Mouse (Mus musculus) hindbrain, embryonic 12.5 days (tissue): ENCODE data around the gene Nipsnap3a. TPM values are rescaled to one million over a fixed set of nuclear protein-coding genes. Genes with fewer than 3 reads are reported as not detected.

Source experiments
- ATAC-seq: fragments of 200-750 bp; cut with Nextera tagmentation; 2 replicates; pipeline ENCODE4 v1.8.0; 2017; ENCODE audit warnings: moderate TSS enrichment; ENCODE audit not compliant: low FRiP score
- H3K27ac ChIP-seq: fragments of 300-500 bp; sonication (generic); 2 replicates; pipeline ENCODE4 v1.5.1; 2016; ENCODE audit warnings: mild to moderate bottlenecking
- H3K27me3 ChIP-seq: fragments of 300-500 bp; sonication (generic); 2 replicates; pipeline ENCODE4 v1.6.1; 2016; ENCODE audit warnings: mild to moderate bottlenecking
- H3K36me3 ChIP-seq: fragments of 300-500 bp; sonication (generic); 2 replicates; pipeline ENCODE4 v1.6.1; 2016; ENCODE audit warnings: mild to moderate bottlenecking
- H3K4me1 ChIP-seq: fragments of 300-500 bp; sonication (generic); 2 replicates; pipeline ENCODE4 v1.6.1; 2016
- H3K4me2 ChIP-seq: fragments of 300-500 bp; sonication (generic); replicated peaks from 2 replicates; pipeline ENCODE4 v1.6.1; 2016; ENCODE audit warnings: mild to moderate bottlenecking
- H3K4me3 ChIP-seq: fragments of 300-500 bp; sonication (generic); 2 replicates; pipeline ENCODE4 v1.5.1; 2016; ENCODE audit warnings: mild to moderate bottlenecking
- H3K9ac ChIP-seq: fragments of 300-500 bp; sonication (generic); 2 replicates; pipeline ENCODE4 v1.6.1; 2016; ENCODE audit warnings: mild to moderate bottlenecking, moderate library complexity
- H3K9me3 ChIP-seq: fragments of 300-500 bp; sonication (generic); replicated peaks from 2 replicates; pipeline ENCODE4 v1.6.1; 2016; ENCODE audit warnings: mild to moderate bottlenecking
- WGBS: fragments of 180-500 bp; shearing (Covaris S2); methylation state at CpG from one replicate; pipeline ENCODE4 v1.1.7; 2016; 5-methylcytosine and 5-hydroxymethylcytosine counted together
- polyA plus RNA-seq: library from polyadenylated mRNA; unstranded; fragments of >200 nt; fragmentation: Nextera tagmentation; extraction: Ambion mirVana; gene quantifications from 2 replicates; pipeline ENCODE4 v1.2.1, GENCODE M21; 2016

The Nipsnap3a gene
- polyA plus RNA-seq, 1 experiment from 2014 or later, result not detected

- Histone ChIP-seq H3K27me3 (no peaks in the 10 kb centered on the region), H3K4me2 (no peak overlapping the region), H3K27ac (no peak overlapping the region), H3K4me3 (no peak overlapping the region), H3K9me3 (peaks cover 8% of the 10 kb centered on the region; the same call in 1 of the 2 replicates), H3K36me3 (peaks cover 32% of the 10 kb centered on the region), H3K4me1 (peaks cover 5% of the 10 kb centered on the region; the same call in 1 of the 2 replicates), H3K9ac (no peak overlapping the region)
- ATAC-seq, result no peak
- 96% methylated on average over 3 of the region's 3 CpGs for WGBS
These were observed 26.0 kb downstream of the Nipsnap3a start for GRCm38 (mm10) chr4:53015024-53015423.

GRCm38 (mm10) chr4:53018392-53018791 lies 29.3 kb downstream of the Nipsnap3a start:
- no peak for ATAC-seq
- no peaks in the 10 kb centered on the region for H3K4me1 ChIP-seq
- H3K4me2 ChIP-seq, result no peak overlapping the region
- H3K27ac ChIP-seq, result no peak overlapping the region
- H3K9me3 ChIP-seq, result peaks cover 8% of the 10 kb centered on the region; the same call in 1 of the 2 replicates
- no peak overlapping the region for H3K4me3 ChIP-seq
- no peak overlapping the region for H3K9ac ChIP-seq
- H3K36me3 ChIP-seq, result peaks cover 52% of the 10 kb centered on the region
- H3K27me3 ChIP-seq, result no peaks in the 10 kb centered on the region
- 96% methylated on average over 1 of the region's 1 CpGs for WGBS

GRCm38 (mm10) chr4:53023189-53023925 lies 34.3 kb downstream of the Nipsnap3a start:
- no peak for ATAC-seq
- Histone ChIP-seq H3K27ac (no peak overlapping the region), H3K4me2 (no peak overlapping the region), H3K9me3 (no peaks in the 10 kb centered on the region), H3K4me1 (no peaks in the 10 kb centered on the region), H3K27me3 (no peaks in the 10 kb centered on the region), H3K36me3 (peaks cover 28% of the 10 kb centered on the region), H3K4me3 (no peak overlapping the region), H3K9ac (no peak overlapping the region)
- 95% methylated on average over 14 of the region's 14 CpGs for WGBS

- H3K4me3 ChIP-seq, result no peak overlapping the region
- no peak overlapping the region for H3K27ac ChIP-seq
- peaks cover 24% of the 10 kb centered on the region for H3K36me3 ChIP-seq
- H3K4me2 ChIP-seq, result no peak overlapping the region
- H3K9ac ChIP-seq, result no peak overlapping the region
- no peaks in the 10 kb centered on the region for H3K4me1 ChIP-seq
- H3K27me3 ChIP-seq, result no peaks in the 10 kb centered on the region
- no peaks in the 10 kb centered on the region for H3K9me3 ChIP-seq
- no peak for ATAC-seq
- WGBS, result 92% methylated on average over 4 of the region's 4 CpGs
These were observed 35.3 kb downstream of the Nipsnap3a start for GRCm38 (mm10) chr4:53024397-53024796.

- ATAC-seq, result no peak
- Histone ChIP-seq H3K9me3 (no peaks in the 10 kb centered on the region), H3K27ac (no peak overlapping the region), H3K9ac (no peak overlapping the region), H3K27me3 (no peaks in the 10 kb centered on the region), H3K4me1 (no peaks in the 10 kb centered on the region), H3K4me2 (no peak overlapping the region), H3K36me3 (peaks cover 10% of the 10 kb centered on the region), H3K4me3 (no peak overlapping the region)
- 86% methylated on average over 3 of the region's 3 CpGs for WGBS
These were observed 38.7 kb downstream of the Nipsnap3a start for GRCm38 (mm10) chr4:53027811-53028210.

GRCm38 (mm10) chr4:53030326-53030948 lies 41.4 kb downstream of the Nipsnap3a start:
- 31% methylated on average over 8 of the region's 8 CpGs for WGBS
- H3K4me3 ChIP-seq, result no peak overlapping the region
- no peaks in the 10 kb centered on the region for H3K27me3 ChIP-seq
- no peak for ATAC-seq
- H3K27ac ChIP-seq, result no peak overlapping the region
- H3K9ac ChIP-seq, result no peak overlapping the region
- H3K9me3 ChIP-seq, result no peaks in the 10 kb centered on the region
- no peak overlapping the region for H3K4me2 ChIP-seq
- no peaks in the 10 kb centered on the region for H3K36me3 ChIP-seq
- H3K4me1 ChIP-seq, result no peaks in the 10 kb centered on the region

- Histone ChIP-seq H3K4me1 (peaks cover 6% of the 10 kb centered on the region; the same call in 1 of the 2 replicates), H3K9ac (no peak overlapping the region), H3K4me3 (no peak overlapping the region), H3K4me2 (no peak overlapping the region), H3K27me3 (no peaks in the 10 kb centered on the region), H3K36me3 (peaks cover 8% of the 10 kb centered on the region; the same call in 1 of the 2 replicates), H3K27ac (no peak overlapping the region), H3K9me3 (no peaks in the 10 kb centered on the region)
- ATAC-seq, result no peak
- WGBS, result 93% methylated on average over 8 of the region's 8 CpGs
These were observed 54.7 kb downstream of the Nipsnap3a start for GRCm38 (mm10) chr4:53043819-53044218.

GRCm38 (mm10) chr4:53045807-53046206 lies 56.7 kb downstream of the Nipsnap3a start:
- no peaks in the 10 kb centered on the region for H3K27me3 ChIP-seq
- H3K36me3 ChIP-seq, result peaks cover 9% of the 10 kb centered on the region; the same call in 1 of the 2 replicates
- peaks cover 6% of the 10 kb centered on the region; the same call in 1 of the 2 replicates for H3K4me1 ChIP-seq
- H3K4me3 ChIP-seq, result no peak overlapping the region
- H3K9ac ChIP-seq, result no peak overlapping the region
- ATAC-seq, result peak; percentile 50; the same call in 1 of the 2 replicates
- no peak overlapping the region for H3K4me2 ChIP-seq
- no peak overlapping the region for H3K27ac ChIP-seq
- WGBS, result 76% methylated on average over 7 of the region's 7 CpGs
- H3K9me3 ChIP-seq, result no peaks in the 10 kb centered on the region

GRCm38 (mm10) chr4:53046238-53047022 lies 57.4 kb downstream of the Nipsnap3a start:
- peak; percentile 50 for ATAC-seq
- 52% methylated on average over 9 of the region's 9 CpGs for WGBS

More at GRCm38 (mm10) chr4:53046238-53047022, 57.4 kb downstream of the Nipsnap3a start:
- H3K9me3 ChIP-seq, result no peaks in the 10 kb centered on the region
- no peak overlapping the region for H3K9ac ChIP-seq
- peaks cover 6% of the 10 kb centered on the region; the same call in 1 of the 2 replicates for H3K4me1 ChIP-seq
- no peak overlapping the region for H3K4me3 ChIP-seq
- no peak overlapping the region for H3K27ac ChIP-seq
- peaks cover 9% of the 10 kb centered on the region; the same call in 1 of the 2 replicates for H3K36me3 ChIP-seq
- no peaks in the 10 kb centered on the region for H3K27me3 ChIP-seq
- no peak overlapping the region for H3K4me2 ChIP-seq

Other genes starting within 250 kb of the Nipsnap3a start
- not detected in 2 replicates for gene Olfr275, start 174.7 kb upstream of the Nipsnap3a start, polyA plus RNA-seq
- not detected in 2 replicates for gene Olfr273, start 130.0 kb upstream of the Nipsnap3a start, polyA plus RNA-seq
- not detected in 2 replicates for gene Olfr272, start 70.1 kb upstream of the Nipsnap3a start, polyA plus RNA-seq
- not detected in 2 replicates for gene Olfr270, start 24.7 kb upstream of the Nipsnap3a start, polyA plus RNA-seq
- 120 and 122 TPM in 2 replicates for gene Nipsnap3b, start 22.6 kb downstream of the Nipsnap3a start, polyA plus RNA-seq
- 9.3 and 10.4 TPM in 2 replicates for gene Abca1, start 170.6 kb downstream of the Nipsnap3a start, polyA plus RNA-seq